Mouse (Mus musculus): ENCODE measurements around the gene Rab14. TPM values are rescaled to one million over a fixed set of nuclear protein-coding genes. Genes with fewer than 3 reads are reported as not detected.

The Rab14 gene
- polyA plus RNA-seq, 1 experiment from 2014 or later, result 239 TPM

- peaks cover 48% of the 10 kb centered on the region for H3K36me3 ChIP-seq (ENCODE audit: control insufficient read depth, insufficient read depth, low read length)
- no peaks in the 10 kb centered on the region for H3K27me3 ChIP-seq (ENCODE audit: control insufficient read depth, insufficient read depth, low read length)
- H3K27ac ChIP-seq (ENCODE audit: low read depth, low read length), result no peak overlapping the region
- H3K9ac ChIP-seq (ENCODE audit: low read depth, low read length), result no peak overlapping the region
- 66% methylated on average over 2 of the region's 2 CpGs for WGBS (ENCODE audit: insufficient replicate concordance)
- no peak for ATAC-seq (replicated peaks; ENCODE audit: insufficient number of reproducible peaks, low FRiP score, low TSS enrichment)
- no peak overlapping the region for H3K4me3 ChIP-seq (ENCODE audit: low read depth, low read length)
- H3K4me1 ChIP-seq (ENCODE audit: control insufficient read depth, insufficient read depth, low read length), result peaks cover 11% of the 10 kb centered on the region; the same call in 1 of the 2 replicates
- H3K9me3 ChIP-seq (replicated peaks; ENCODE audit: control insufficient read depth, low read length), result no peaks in the 10 kb centered on the region
- no peak overlapping the region for H3K4me2 ChIP-seq
Observed at GRCm38 (mm10) chr2:35169452-35169851, 31.5 kb downstream of the Rab14 start.

GRCm38 (mm10) chr2:35166816-35167215 is 34.1 kb downstream of the Rab14 start:
- ATAC-seq (replicated peaks; ENCODE audit: insufficient number of reproducible peaks, low FRiP score, low TSS enrichment), result no peak
- Histone ChIP-seq H3K9me3 (replicated peaks; ENCODE audit: control insufficient read depth, low read length) (no peaks in the 10 kb centered on the region), H3K27ac (ENCODE audit: low read depth, low read length) (no peak overlapping the region), H3K4me3 (ENCODE audit: low read depth, low read length) (no peak overlapping the region), H3K4me1 (ENCODE audit: control insufficient read depth, insufficient read depth, low read length) (peaks cover 8% of the 10 kb centered on the region; the same call in 1 of the 2 replicates), H3K36me3 (ENCODE audit: control insufficient read depth, insufficient read depth, low read length) (peaks cover 47% of the 10 kb centered on the region), H3K9ac (ENCODE audit: low read depth, low read length) (no peak overlapping the region), H3K4me2 (no peak overlapping the region), H3K27me3 (ENCODE audit: control insufficient read depth, insufficient read depth, low read length) (no peaks in the 10 kb centered on the region)
- WGBS (ENCODE audit: insufficient replicate concordance), result 87% methylated on average over 5 of the region's 5 CpGs

GRCm38 (mm10) chr2:35165416-35165815 is 35.5 kb downstream of the Rab14 start:
- Histone ChIP-seq H3K4me1 (ENCODE audit: control insufficient read depth, insufficient read depth, low read length) (peaks cover 4% of the 10 kb centered on the region; the same call in 1 of the 2 replicates), H3K9ac (ENCODE audit: low read depth, low read length) (no peak overlapping the region), H3K27me3 (ENCODE audit: control insufficient read depth, insufficient read depth, low read length) (no peaks in the 10 kb centered on the region), H3K4me3 (ENCODE audit: low read depth, low read length) (no peak overlapping the region), H3K36me3 (ENCODE audit: control insufficient read depth, insufficient read depth, low read length) (peaks cover 45% of the 10 kb centered on the region), H3K27ac (ENCODE audit: low read depth, low read length) (no peak overlapping the region), H3K4me2 (no peak overlapping the region), H3K9me3 (replicated peaks; ENCODE audit: control insufficient read depth, low read length) (no peaks in the 10 kb centered on the region)
- WGBS (ENCODE audit: insufficient replicate concordance), result 94% methylated on average over 13 of the region's 13 CpGs
- no peak for ATAC-seq (replicated peaks; ENCODE audit: insufficient number of reproducible peaks, low FRiP score, low TSS enrichment)

GRCm38 (mm10) chr2:35163396-35163795 is 37.5 kb downstream of the Rab14 start:
- H3K4me2 ChIP-seq, result no peak overlapping the region
- no peaks in the 10 kb centered on the region for H3K9me3 ChIP-seq (replicated peaks; ENCODE audit: control insufficient read depth, low read length)
- H3K27ac ChIP-seq (ENCODE audit: low read depth, low read length), result no peak overlapping the region
- H3K36me3 ChIP-seq (ENCODE audit: control insufficient read depth, insufficient read depth, low read length), result peaks cover 44% of the 10 kb centered on the region
- no peak for ATAC-seq (replicated peaks; ENCODE audit: insufficient number of reproducible peaks, low FRiP score, low TSS enrichment)
- no peak overlapping the region for H3K4me3 ChIP-seq (ENCODE audit: low read depth, low read length)
- no peaks in the 10 kb centered on the region for H3K4me1 ChIP-seq (ENCODE audit: control insufficient read depth, insufficient read depth, low read length)
- no peak overlapping the region for H3K9ac ChIP-seq (ENCODE audit: low read depth, low read length)
- H3K27me3 ChIP-seq (ENCODE audit: control insufficient read depth, insufficient read depth, low read length), result no peaks in the 10 kb centered on the region
- 89% methylated on average over 5 of the region's 5 CpGs for WGBS (ENCODE audit: insufficient replicate concordance)

- Histone ChIP-seq H3K27ac (ENCODE audit: low read depth, low read length) (no peak overlapping the region), H3K4me3 (ENCODE audit: low read depth, low read length) (no peak overlapping the region), H3K4me1 (ENCODE audit: control insufficient read depth, insufficient read depth, low read length) (no peaks in the 10 kb centered on the region; the same call in 1 of the 2 replicates), H3K9me3 (replicated peaks; ENCODE audit: control insufficient read depth, low read length) (no peaks in the 10 kb centered on the region), H3K36me3 (ENCODE audit: control insufficient read depth, insufficient read depth, low read length) (peaks cover 40% of the 10 kb centered on the region), H3K9ac (ENCODE audit: low read depth, low read length) (no peak overlapping the region), H3K4me2 (no peak overlapping the region), H3K27me3 (ENCODE audit: control insufficient read depth, insufficient read depth, low read length) (no peaks in the 10 kb centered on the region)
- 72% methylated on average over 4 of the region's 4 CpGs for WGBS (ENCODE audit: insufficient replicate concordance)
- ATAC-seq (replicated peaks; ENCODE audit: insufficient number of reproducible peaks, low FRiP score, low TSS enrichment), result no peak
Observed at GRCm38 (mm10) chr2:35161846-35162488, 39.0 kb downstream of the Rab14 start.

GRCm38 (mm10) chr2:35160206-35160605 is 40.7 kb downstream of the Rab14 start:
- H3K36me3 ChIP-seq (ENCODE audit: control insufficient read depth, insufficient read depth, low read length), result peaks cover 28% of the 10 kb centered on the region
- no peak for ATAC-seq (replicated peaks; ENCODE audit: insufficient number of reproducible peaks, low FRiP score, low TSS enrichment)
- WGBS (ENCODE audit: insufficient replicate concordance), result 46% methylated on average over 5 of the region's 5 CpGs

GRCm38 (mm10) chr2:35158358-35158757 is 42.6 kb downstream of the Rab14 start:
- H3K9me3 ChIP-seq (replicated peaks; ENCODE audit: control insufficient read depth, low read length), result no peaks in the 10 kb centered on the region
- no peak for ATAC-seq (replicated peaks; ENCODE audit: insufficient number of reproducible peaks, low FRiP score, low TSS enrichment)
- H3K4me3 ChIP-seq (ENCODE audit: low read depth, low read length), result no peak overlapping the region
- H3K27me3 ChIP-seq (ENCODE audit: control insufficient read depth, insufficient read depth, low read length), result no peaks in the 10 kb centered on the region
- WGBS (ENCODE audit: insufficient replicate concordance), result 84% methylated on average over 3 of the region's 3 CpGs
- no peak overlapping the region for H3K9ac ChIP-seq (ENCODE audit: low read depth, low read length)
- no peak overlapping the region for H3K4me2 ChIP-seq
- H3K27ac ChIP-seq (ENCODE audit: low read depth, low read length), result no peak overlapping the region
- H3K4me1 ChIP-seq (ENCODE audit: control insufficient read depth, insufficient read depth, low read length), result no peaks in the 10 kb centered on the region; the same call in 1 of the 2 replicates
- H3K36me3 ChIP-seq (ENCODE audit: control insufficient read depth, insufficient read depth, low read length), result peaks cover 19% of the 10 kb centered on the region

More at GRCm38 (mm10) chr2:35160206-35160605, 40.7 kb downstream of the Rab14 start:
- Histone ChIP-seq H3K4me2 (no peak overlapping the region), H3K9ac (ENCODE audit: low read depth, low read length) (no peak overlapping the region), H3K9me3 (replicated peaks; ENCODE audit: control insufficient read depth, low read length) (no peaks in the 10 kb centered on the region), H3K27me3 (ENCODE audit: control insufficient read depth, insufficient read depth, low read length) (no peaks in the 10 kb centered on the region), H3K4me1 (ENCODE audit: control insufficient read depth, insufficient read depth, low read length) (no peaks in the 10 kb centered on the region; the same call in 1 of the 2 replicates), H3K27ac (ENCODE audit: low read depth, low read length) (no peak overlapping the region), H3K4me3 (ENCODE audit: low read depth, low read length) (no peak overlapping the region)

GRCm38 (mm10) chr2:35157836-35158235 is 43.1 kb downstream of the Rab14 start:
- Histone ChIP-seq H3K9me3 (replicated peaks; ENCODE audit: control insufficient read depth, low read length) (no peaks in the 10 kb centered on the region), H3K4me1 (ENCODE audit: control insufficient read depth, insufficient read depth, low read length) (no peaks in the 10 kb centered on the region; the same call in 1 of the 2 replicates), H3K36me3 (ENCODE audit: control insufficient read depth, insufficient read depth, low read length) (peaks cover 16% of the 10 kb centered on the region), H3K27ac (ENCODE audit: low read depth, low read length) (peak overlapping the region; percentile 59; the same call in 1 of the 2 replicates), H3K4me2 (no peak overlapping the region), H3K27me3 (ENCODE audit: control insufficient read depth, insufficient read depth, low read length) (no peaks in the 10 kb centered on the region), H3K9ac (ENCODE audit: low read depth, low read length) (no peak overlapping the region), H3K4me3 (ENCODE audit: low read depth, low read length) (no peak overlapping the region)
- WGBS (ENCODE audit: insufficient replicate concordance), result 74% methylated on average over 7 of the region's 7 CpGs
- no peak for ATAC-seq (replicated peaks; ENCODE audit: insufficient number of reproducible peaks, low FRiP score, low TSS enrichment)

GRCm38 (mm10) chr2:35156985-35157384 is 43.9 kb downstream of the Rab14 start:
- Histone ChIP-seq H3K36me3 (ENCODE audit: control insufficient read depth, insufficient read depth, low read length) (peaks cover 10% of the 10 kb centered on the region), H3K4me2 (no peak overlapping the region), H3K27ac (ENCODE audit: low read depth, low read length) (no peak overlapping the region), H3K9me3 (replicated peaks; ENCODE audit: control insufficient read depth, low read length) (no peaks in the 10 kb centered on the region), H3K9ac (ENCODE audit: low read depth, low read length) (no peak overlapping the region), H3K4me1 (ENCODE audit: control insufficient read depth, insufficient read depth, low read length) (no peaks in the 10 kb centered on the region; the same call in 1 of the 2 replicates), H3K27me3 (ENCODE audit: control insufficient read depth, insufficient read depth, low read length) (no peaks in the 10 kb centered on the region), H3K4me3 (ENCODE audit: low read depth, low read length) (no peak overlapping the region)
- WGBS (ENCODE audit: insufficient replicate concordance), result 69% methylated on average over 2 of the region's 2 CpGs
- no peak for ATAC-seq (replicated peaks; ENCODE audit: insufficient number of reproducible peaks, low FRiP score, low TSS enrichment)

Data from heart, embryonic 11.5 days (tissue).